Mouse (Mus musculus) C2C12 (cell line): ENCODE measurements around the gene Catsperd.

Experiments
- CEBPB ChIP-seq: IDR thresholded peaks from one replicate; pipeline ENCODE4 v1.6.1; 2011; ENCODE audit warnings: low read depth, mild to moderate bottlenecking, control low read depth, moderate library complexity
- CTCF ChIP-seq: IDR thresholded peaks from one replicate; pipeline ENCODE4 v1.5.1; 2011; ENCODE audit not compliant: control insufficient read depth, insufficient read depth, insufficient read length
- FOSL1 ChIP-seq: IDR thresholded peaks from one replicate; pipeline ENCODE4 v1.8.0; 2011; ENCODE audit warnings: mild to moderate bottlenecking, low read length; ENCODE audit not compliant: poor library complexity, insufficient read depth, severe bottlenecking
- MAX ChIP-seq: IDR thresholded peaks from one replicate; pipeline ENCODE4 v1.6.1; 2011; ENCODE audit warnings: mild to moderate bottlenecking, control low read depth
- MYOG ChIP-seq: IDR thresholded peaks from one replicate; pipeline ENCODE4 v1.6.1; 2011; ENCODE audit not compliant: control insufficient read depth, insufficient read length; ENCODE audit errors: extremely low read depth
- USF1 ChIP-seq: IDR thresholded peaks from one replicate; pipeline ENCODE4 v1.6.1; 2011; ENCODE audit warnings: low read depth, mild to moderate bottlenecking, control low read depth, moderate library complexity

DNA sequence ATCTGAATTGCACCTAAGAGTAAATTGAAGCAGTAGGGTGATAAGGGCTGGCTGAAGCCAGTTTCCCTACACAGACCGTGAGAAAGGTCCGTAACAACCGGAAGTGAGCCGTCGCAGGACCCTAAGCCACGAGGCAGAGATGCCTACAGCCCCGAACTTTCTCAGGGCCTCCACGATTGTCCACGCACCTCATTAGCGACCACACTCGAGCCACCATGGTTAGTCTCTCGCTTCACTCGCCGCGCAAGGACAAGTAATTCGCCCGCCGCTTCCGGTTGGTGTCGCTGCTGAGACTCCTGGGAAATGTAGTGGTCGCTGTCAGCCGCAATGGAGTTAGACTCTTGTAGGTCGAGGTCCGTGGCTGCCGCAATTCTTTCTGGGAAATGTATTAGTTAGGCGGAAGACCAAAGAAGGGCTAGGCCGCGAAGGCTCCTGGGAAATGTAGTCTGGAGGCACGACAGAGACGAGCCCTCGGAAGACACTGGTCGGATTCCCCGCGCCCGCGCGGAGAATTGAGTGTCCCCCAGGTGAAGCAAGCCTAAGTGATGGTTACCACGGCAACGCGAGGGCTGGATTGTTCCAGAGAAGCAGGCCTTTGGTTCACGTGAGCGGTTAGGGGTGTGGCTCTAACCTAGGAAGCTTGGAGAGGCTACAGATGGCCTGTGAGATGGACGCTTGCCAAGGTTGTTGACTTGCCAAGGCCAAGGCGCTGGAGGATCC is 18.3 kb upstream of the Catsperd start, which contains the start of gene 2410015M20Rik:
- TF ChIP-seq CTCF (peak; percentile 11), USF1 (peak; percentile 72), CEBPB (no peak), FOSL1 (no peak), MAX (no peak), MYOG (no peak)
